ENCODE assay signal across 25 mouse cellular contexts in the genomic region with DNA sequence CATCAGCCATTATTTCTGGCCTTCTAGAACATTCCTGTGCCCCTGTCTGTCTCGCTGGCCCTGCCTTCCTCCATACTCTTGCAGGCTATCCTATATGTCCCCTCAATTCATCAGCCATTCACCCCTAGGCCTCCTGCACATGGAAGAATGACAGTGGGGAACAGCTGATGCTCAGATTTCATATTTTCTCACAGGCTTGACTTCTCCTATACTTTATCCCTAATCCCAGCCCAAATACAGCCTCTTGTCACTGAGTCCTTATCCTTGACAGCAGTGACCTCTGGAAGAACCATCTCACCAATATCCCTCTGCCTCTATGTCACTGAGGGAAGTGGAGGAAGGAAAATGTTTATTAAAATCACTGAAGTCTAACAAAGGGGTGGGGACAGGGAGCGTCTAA.
A peak's percentile ranks its signal among the peaks of the same experiment; 100 is the strongest.
DNase-seq lines count a peak whose midpoint lies in the region; ATAC-seq and TF ChIP-seq lines count a peak whose summit lies in the region.
"Had no signal": no experiment of that assay in that cellular context is flagged by ENCODE, and none has a peak within 500 bp of the region (broad histone marks: within the 10 kb centered on the region; RNA-seq: fewer than 3 reads in every experiment).

No protein-coding gene starts in this region.

- no peak for ATAC-seq in embryonic facial prominence, embryonic 11.5 days (replicated peaks; ENCODE audit: insufficient number of reproducible peaks, low FRiP score, low TSS enrichment, low read depth)
- 0 out of 2 replicates have a peak, but pooled peaks have one; percentile 9 for ATAC-seq in limb, embryonic 14.5 days (ENCODE audit: low FRiP score, low read depth)
- ATAC-seq in embryonic facial prominence, embryonic 14.5 days (ENCODE audit: low read depth): 0 out of 2 replicates have a peak, but pooled peaks have one; percentile 6
- ATAC-seq in lung, postnatal 0 days: no peak
- ATAC-seq: activated CD4-positive, CD25-positive, alpha-beta regulatory T cell, adult 4 months; CD4-positive, CD25-positive, alpha-beta regulatory T cell, adult 4 months; forebrain, postnatal 0 days; hindbrain, embryonic 16.5 days; inflammation-experienced regulatory T-cells, adult 6 months; intestine, postnatal 0 days had no signal

- no peaks in the 10 kb centered on the region for H3K9me3 ChIP-seq in embryonic facial prominence, embryonic 11.5 days (replicated peaks; ENCODE audit: control insufficient read depth, low read length)
- no peaks in the 10 kb centered on the region for H3K9me3 ChIP-seq in embryonic facial prominence, embryonic 10.5 days
- no peaks in the 10 kb centered on the region for H3K9me3 ChIP-seq in limb, embryonic 14.5 days (ENCODE audit: control insufficient read depth, low read length)
- no peaks in the 10 kb centered on the region for H3K9me3 ChIP-seq in limb, embryonic 10.5 days (replicated peaks)
- no peaks in the 10 kb centered on the region for H3K9me3 ChIP-seq in embryonic facial prominence, embryonic 14.5 days (ENCODE audit: control insufficient read depth, low read length)
- H3K9me3 ChIP-seq in lung, postnatal 0 days (ENCODE audit: low read length): no peaks in the 10 kb centered on the region
- H3K9me3 ChIP-seq: embryonic facial prominence, embryonic 12.5 days; forebrain, embryonic 12.5 days; heart, embryonic 15.5 days; hindbrain, embryonic 10.5 days had no signal

- no peak for TF ChIP-seq POLR2A in limb, embryonic 14.5 days (IDR thresholded peaks at IDR 0.05; ENCODE audit: borderline replicate concordance, extremely low read depth, insufficient read depth, insufficient read length)

- H3K9ac ChIP-seq in embryonic facial prominence, embryonic 11.5 days (replicated peaks; ENCODE audit: low read length): no peak overlapping the region
- no peak overlapping the region for H3K9ac ChIP-seq in limb, embryonic 14.5 days (ENCODE audit: low read depth, low read length, severe bottlenecking)
- no peak overlapping the region for H3K9ac ChIP-seq in embryonic facial prominence, embryonic 14.5 days (ENCODE audit: low read depth, low read length)
- H3K9ac ChIP-seq in lung, postnatal 0 days (replicated peaks; ENCODE audit: low read depth): no peak overlapping the region
- H3K9ac ChIP-seq: embryonic facial prominence, embryonic 12.5 days; forebrain, embryonic 12.5 days; forebrain, postnatal 0 days; heart, embryonic 15.5 days had no signal

- H3K27me3 ChIP-seq in embryonic facial prominence, embryonic 11.5 days (ENCODE audit: control insufficient read depth, insufficient read depth, low read length): no peaks in the 10 kb centered on the region
- no peaks in the 10 kb centered on the region for H3K27me3 ChIP-seq in embryonic facial prominence, embryonic 10.5 days (replicated peaks; ENCODE audit: low read depth, poor library complexity, severe bottlenecking)
- no peaks in the 10 kb centered on the region for H3K27me3 ChIP-seq in limb, embryonic 14.5 days (ENCODE audit: control insufficient read depth, insufficient read depth, low read length)
- H3K27me3 ChIP-seq in limb, embryonic 10.5 days (ENCODE audit: low read depth, poor library complexity, severe bottlenecking): no peaks in the 10 kb centered on the region
- no peaks in the 10 kb centered on the region for H3K27me3 ChIP-seq in embryonic facial prominence, embryonic 14.5 days (replicated peaks; ENCODE audit: control insufficient read depth, insufficient read depth, low read length)
- H3K27me3 ChIP-seq in lung, postnatal 0 days (replicated peaks; ENCODE audit: insufficient read depth, low read length): no peaks in the 10 kb centered on the region
- H3K27me3 ChIP-seq: embryonic facial prominence, embryonic 12.5 days; forebrain, embryonic 12.5 days; heart, embryonic 15.5 days had no signal

- H3K4me2 ChIP-seq in embryonic facial prominence, embryonic 11.5 days (ENCODE audit: low read depth, low read length): no peak overlapping the region
- H3K4me2 ChIP-seq in limb, embryonic 14.5 days (replicated peaks; ENCODE audit: low read depth, low read length, severe bottlenecking): no peak overlapping the region
- no peak overlapping the region for H3K4me2 ChIP-seq in embryonic facial prominence, embryonic 14.5 days (ENCODE audit: low read depth, low read length)
- H3K4me2 ChIP-seq in lung, postnatal 0 days (replicated peaks; ENCODE audit: low read depth, low read length): no peak overlapping the region
- H3K4me2 ChIP-seq: embryonic facial prominence, embryonic 12.5 days; forebrain, embryonic 12.5 days; heart, embryonic 11.5 days; heart, embryonic 15.5 days had no signal

- no peak for TF ChIP-seq CTCF in lung, postnatal 0 days (IDR thresholded peaks at IDR 0.05)

- DNase-seq in embryonic facial prominence, embryonic 11.5 days (ENCODE audit: low spot score): peak; percentile 10
- no peak for DNase-seq in embryonic facial prominence, embryonic 10.5 days (ENCODE audit: low spot score)
- DNase-seq in limb, embryonic 14.5 days (ENCODE audit: low spot score): no peak
- no peak for DNase-seq in limb, embryonic 10.5 days (ENCODE audit: low spot score)
- peak; percentile 49 for DNase-seq in MN1 (ENCODE audit: low spot score)
- DNase-seq in embryonic facial prominence, embryonic 14.5 days (ENCODE audit: low spot score): no peak
- no peak for DNase-seq in lung, postnatal 0 days (ENCODE audit: low spot score)
- DNase-seq in adrenal gland, adult 8-10 months: no peak
- DNase-seq: adrenal gland, postnatal 25 days; B cell, adult 2 months; cerebellum, adult 18-20 months; cerebellum, postnatal 10 days; forebrain, postnatal 0 days; gastrocnemius, adult 2 months; gastrocnemius, postnatal 25 days had no signal

- H3K4me3 ChIP-seq in embryonic facial prominence, embryonic 11.5 days (ENCODE audit: low read depth, low read length): no peak overlapping the region
- no peak overlapping the region for H3K4me3 ChIP-seq in embryonic facial prominence, embryonic 10.5 days
- no peak overlapping the region for H3K4me3 ChIP-seq in limb, embryonic 14.5 days (replicated peaks; ENCODE audit: low read length)
- H3K4me3 ChIP-seq in limb, embryonic 10.5 days: no peak overlapping the region
- H3K4me3 ChIP-seq in embryonic facial prominence, embryonic 14.5 days (ENCODE audit: low read depth, low read length): no peak overlapping the region
- no peak overlapping the region for H3K4me3 ChIP-seq in lung, postnatal 0 days (ENCODE audit: low read depth, low read length)
- H3K4me3 ChIP-seq: embryonic facial prominence, embryonic 12.5 days; forebrain, embryonic 12.5 days; gastrocnemius, adult 2 months; heart, embryonic 15.5 days; hindbrain, embryonic 10.5 days had no signal

- TF ChIP-seq EP300 in lung, postnatal 0 days (IDR thresholded peaks at IDR 0.05): no peak

- no peaks in the 10 kb centered on the region for H3K36me3 ChIP-seq in embryonic facial prominence, embryonic 11.5 days (replicated peaks; ENCODE audit: control insufficient read depth, insufficient read depth, low read depth, low read length)
- H3K36me3 ChIP-seq in embryonic facial prominence, embryonic 10.5 days (replicated peaks): no peaks in the 10 kb centered on the region
- H3K36me3 ChIP-seq in limb, embryonic 14.5 days (ENCODE audit: control insufficient read depth, insufficient read depth, low read length): no peaks in the 10 kb centered on the region
- no peaks in the 10 kb centered on the region for H3K36me3 ChIP-seq in limb, embryonic 10.5 days
- no peaks in the 10 kb centered on the region for H3K36me3 ChIP-seq in embryonic facial prominence, embryonic 14.5 days (ENCODE audit: control insufficient read depth, insufficient read depth, low read length)
- H3K36me3 ChIP-seq in lung, postnatal 0 days (ENCODE audit: insufficient read depth, low read length): no peaks in the 10 kb centered on the region
- H3K36me3 ChIP-seq: embryonic facial prominence, embryonic 12.5 days; forebrain, embryonic 12.5 days; heart, embryonic 15.5 days; hindbrain, embryonic 10.5 days had no signal

- no peaks in the 10 kb centered on the region for H3K4me1 ChIP-seq in embryonic facial prominence, embryonic 11.5 days (ENCODE audit: control insufficient read depth, insufficient read depth, low read length)
- H3K4me1 ChIP-seq in embryonic facial prominence, embryonic 10.5 days: peaks cover 6% of the 10 kb centered on the region
- H3K4me1 ChIP-seq in limb, embryonic 14.5 days (ENCODE audit: control insufficient read depth, insufficient read depth, low read length): no peaks in the 10 kb centered on the region
- H3K4me1 ChIP-seq in limb, embryonic 10.5 days: no peaks in the 10 kb centered on the region
- no peaks in the 10 kb centered on the region for H3K4me1 ChIP-seq in embryonic facial prominence, embryonic 14.5 days (ENCODE audit: control insufficient read depth, insufficient read depth, low read length)
- no peaks in the 10 kb centered on the region for H3K4me1 ChIP-seq in lung, postnatal 0 days (ENCODE audit: insufficient read depth, low read depth, low read length)
- H3K4me1 ChIP-seq: embryonic facial prominence, embryonic 12.5 days; heart, embryonic 15.5 days had no signal

- 76% methylated on average over 2 of the region's 2 CpGs for WGBS in embryonic facial prominence, embryonic 11.5 days
- WGBS in embryonic facial prominence, embryonic 10.5 days: 90% methylated on average over 2 of the region's 2 CpGs
- WGBS in limb, embryonic 14.5 days: 66% methylated on average over 2 of the region's 2 CpGs
- WGBS in limb, embryonic 10.5 days: 83% methylated on average over 2 of the region's 2 CpGs
- WGBS in embryonic facial prominence, embryonic 14.5 days: 80% methylated on average over 2 of the region's 2 CpGs
- 63% methylated on average over 2 of the region's 2 CpGs for WGBS in lung, postnatal 0 days

- no peak overlapping the region for H3K27ac ChIP-seq in embryonic facial prominence, embryonic 11.5 days (replicated peaks; ENCODE audit: low read depth, low read length)
- no peak overlapping the region for H3K27ac ChIP-seq in embryonic facial prominence, embryonic 10.5 days (replicated peaks)
- H3K27ac ChIP-seq in limb, embryonic 14.5 days (replicated peaks; ENCODE audit: low read depth, low read length): no peak overlapping the region
- no peak overlapping the region for H3K27ac ChIP-seq in limb, embryonic 10.5 days
- no peak overlapping the region for H3K27ac ChIP-seq in embryonic facial prominence, embryonic 14.5 days (replicated peaks; ENCODE audit: low read depth, low read length)
- no peak overlapping the region for H3K27ac ChIP-seq in lung, postnatal 0 days (ENCODE audit: low read length)
- H3K27ac ChIP-seq: embryonic facial prominence, embryonic 12.5 days; forebrain, embryonic 12.5 days; heart, embryonic 15.5 days; hindbrain, embryonic 10.5 days had no signal

Comparison
In these comparisons a context has a peak if more than half of its experiments do, and no peak if none do; other contexts are left out.
1. ATAC-seq: peak in limb, embryonic 14.5 days (single experiment) and embryonic facial prominence, embryonic 14.5 days (single experiment); none in embryonic facial prominence, embryonic 11.5 days (single experiment) and lung, postnatal 0 days (single experiment).
2. DNase-seq: peak in embryonic facial prominence, embryonic 11.5 days (single experiment) and MN1 (single experiment); none in embryonic facial prominence, embryonic 10.5 days (single experiment), limb, embryonic 14.5 days (single experiment), limb, embryonic 10.5 days (single experiment), embryonic facial prominence, embryonic 14.5 days (single experiment), lung, postnatal 0 days (single experiment) and adrenal gland, adult 8-10 months (single experiment).